Mouse (Mus musculus) megakaryocyte, embryonic 14.5 days (primary cell): ENCODE data around the gene Rc3h2. TPM values are rescaled to one million over a fixed set of nuclear protein-coding genes. Genes with fewer than 3 reads are reported as not detected.

ENCODE experiments used
- H3K27me3 ChIP-seq: replicated peaks from 2 replicates; pipeline ENCODE3; 2012; ENCODE audit warnings: inconsistent platforms
- H3K36me3 ChIP-seq: replicated peaks from 2 replicates; pipeline ENCODE3; 2012; ENCODE audit warnings: low read length, inconsistent platforms, mixed read lengths
- H3K4me1 ChIP-seq: 2 replicates; pipeline ENCODE4 v1.6.1; 2012; ENCODE audit warnings: inconsistent platforms
- H3K4me3 ChIP-seq: replicated peaks from 2 replicates; pipeline ENCODE3; 2012; ENCODE audit warnings: moderate library complexity, mild to moderate bottlenecking, inconsistent platforms
- H3K9me3 ChIP-seq: 2 replicates; pipeline ENCODE4 v1.6.1; 2012; ENCODE audit warnings: inconsistent platforms
- FLI1 ChIP-seq: IDR thresholded peaks from 2 replicates; pipeline ENCODE4 v1.6.1; 2012; ENCODE audit warnings: low read length, inconsistent platforms, mixed read lengths
- GATA1 ChIP-seq: IDR thresholded peaks from 3 replicates; pipeline ENCODE4 v1.6.1; 2012; ENCODE audit warnings: mixed read lengths, low read length, inconsistent platforms, borderline replicate concordance
- polyA plus RNA-seq: library from polyadenylated mRNA; stranded (reverse); fragments of >175 nt; gene quantifications from 2 replicates; pipeline ENCODE4 v1.2.3, GENCODE M21; 2012; ENCODE audit warnings: low replicate concordance; ENCODE audit not compliant: insufficient read depth

The Rc3h2 gene
- polyA plus RNA-seq, 1 experiment = 0.47 TPM

- H3K9me3 ChIP-seq = no peaks in the 10 kb centered on the region
- H3K4me3 ChIP-seq = no peak overlapping the region
- no peaks in the 10 kb centered on the region for H3K27me3 ChIP-seq
- H3K4me1 ChIP-seq = peaks cover 24% of the 10 kb centered on the region; the same call in 1 of the 2 replicates
- peaks cover 23% of the 10 kb centered on the region for H3K36me3 ChIP-seq
- TF ChIP-seq GATA1 (no peak), FLI1 (no peak)
Measured at GRCm38 (mm10) chr2:37423671-37424070, 968 bp upstream of the Rc3h2 start.

- no peaks in the 10 kb centered on the region for H3K27me3 ChIP-seq
- no peaks in the 10 kb centered on the region for H3K9me3 ChIP-seq
- TF ChIP-seq FLI1 = no peak
- no peak for TF ChIP-seq GATA1
- H3K4me3 ChIP-seq = peak overlapping the region; percentile 96
- H3K36me3 ChIP-seq = peaks cover 5% of the 10 kb centered on the region
- peaks cover 24% of the 10 kb centered on the region; the same call in 1 of the 2 replicates for H3K4me1 ChIP-seq
Measured at GRCm38 (mm10) chr2:37421903-37422302, 800 bp downstream of the Rc3h2 start.

GRCm38 (mm10) chr2:37395539-37395938 lies 27.2 kb downstream of the Rc3h2 start:
- TF ChIP-seq FLI1 (no peak), GATA1 (no peak)
- no peaks in the 10 kb centered on the region for H3K9me3 ChIP-seq
- no peak overlapping the region for H3K4me3 ChIP-seq
- H3K36me3 ChIP-seq = peaks cover 74% of the 10 kb centered on the region
- H3K4me1 ChIP-seq = no peaks in the 10 kb centered on the region; the same call in 1 of the 2 replicates
- no peaks in the 10 kb centered on the region for H3K27me3 ChIP-seq

GRCm38 (mm10) chr2:37382921-37383320 lies 39.8 kb downstream of the Rc3h2 start:
- H3K4me1 ChIP-seq = no peaks in the 10 kb centered on the region; the same call in 1 of the 2 replicates
- TF ChIP-seq FLI1 (no peak), GATA1 (no peak)
- no peaks in the 10 kb centered on the region for H3K9me3 ChIP-seq
- H3K36me3 ChIP-seq = peaks cover 88% of the 10 kb centered on the region
- H3K4me3 ChIP-seq = no peak overlapping the region
- H3K27me3 ChIP-seq = no peaks in the 10 kb centered on the region

- TF ChIP-seq FLI1 (no peak), GATA1 (no peak)
- Histone ChIP-seq H3K4me1 (peaks cover 19% of the 10 kb centered on the region), H3K4me3 (no peak overlapping the region), H3K9me3 (no peaks in the 10 kb centered on the region), H3K36me3 (peaks cover 81% of the 10 kb centered on the region), H3K27me3 (no peaks in the 10 kb centered on the region)
Measured at GRCm38 (mm10) chr2:37380189-37380588, 42.5 kb downstream of the Rc3h2 start.

- TF ChIP-seq GATA1 (no peak), FLI1 (no peak)
- peaks cover 21% of the 10 kb centered on the region for H3K4me1 ChIP-seq
- H3K4me3 ChIP-seq = no peak overlapping the region
- H3K9me3 ChIP-seq = no peaks in the 10 kb centered on the region
- no peaks in the 10 kb centered on the region for H3K27me3 ChIP-seq
- H3K36me3 ChIP-seq = peaks cover 82% of the 10 kb centered on the region
Measured at GRCm38 (mm10) chr2:37376018-37376417, 46.7 kb downstream of the Rc3h2 start.

- H3K9me3 ChIP-seq = no peaks in the 10 kb centered on the region
- no peak overlapping the region for H3K4me3 ChIP-seq
- no peaks in the 10 kb centered on the region for H3K27me3 ChIP-seq
- peaks cover 46% of the 10 kb centered on the region for H3K36me3 ChIP-seq
- TF ChIP-seq GATA1 = no peak
- TF ChIP-seq FLI1 = no peak
- peaks cover 7% of the 10 kb centered on the region for H3K4me1 ChIP-seq
Measured at GRCm38 (mm10) chr2:37370651-37371050, 52.1 kb downstream of the Rc3h2 start.

- Histone ChIP-seq H3K4me1 (peaks cover 34% of the 10 kb centered on the region), H3K9me3 (peaks cover 3% of the 10 kb centered on the region), H3K36me3 (peaks cover 27% of the 10 kb centered on the region), H3K4me3 (peak overlapping the region; percentile 98), H3K27me3 (no peaks in the 10 kb centered on the region)
- TF ChIP-seq FLI1 (no peak), GATA1 (no peak)
Measured at GRCm38 (mm10) chr2:37359908-37360307, 62.8 kb downstream of the Rc3h2 start.

GRCm38 (mm10) chr2:37358633-37359540 lies 63.8 kb downstream of the Rc3h2 start, which contains the start of gene Pdcl:
Gene Pdcl, minus strand, starts transcription at chr2:37359332.
- Histone ChIP-seq H3K4me1 (peaks cover 34% of the 10 kb centered on the region), H3K9me3 (peaks cover 3% of the 10 kb centered on the region)
- TF ChIP-seq GATA1 (no peak), FLI1 (no peak)

GRCm38 (mm10) chr2:37355571-37355970 lies 67.1 kb downstream of the Rc3h2 start:
- H3K27me3 ChIP-seq = no peaks in the 10 kb centered on the region
- TF ChIP-seq FLI1 = no peak
- TF ChIP-seq GATA1 = no peak
- no peaks in the 10 kb centered on the region for H3K9me3 ChIP-seq
- H3K36me3 ChIP-seq = peaks cover 68% of the 10 kb centered on the region
- no peak overlapping the region for H3K4me3 ChIP-seq
- peaks cover 47% of the 10 kb centered on the region for H3K4me1 ChIP-seq

More at GRCm38 (mm10) chr2:37358633-37359540, 63.8 kb downstream of the Rc3h2 start, which contains the start of gene Pdcl:
- H3K27me3 ChIP-seq = no peaks in the 10 kb centered on the region
- H3K36me3 ChIP-seq = peaks cover 37% of the 10 kb centered on the region
- H3K4me3 ChIP-seq = peak within 1 kb of the TSS; percentile 98

GRCm38 (mm10) chr2:37351671-37352070 lies 71.0 kb downstream of the Rc3h2 start:
- Histone ChIP-seq H3K9me3 (no peaks in the 10 kb centered on the region), H3K27me3 (no peaks in the 10 kb centered on the region), H3K4me1 (peaks cover 25% of the 10 kb centered on the region), H3K36me3 (peaks cover 77% of the 10 kb centered on the region), H3K4me3 (no peak overlapping the region)
- TF ChIP-seq GATA1 (no peak), FLI1 (no peak)
